Mouse (Mus musculus) kidney, adult 2 months (tissue): ENCODE measurements around the gene Creb5. TPM values are rescaled to one million over a fixed set of nuclear protein-coding genes. Genes with fewer than 3 reads are reported as not detected.
A peak's percentile ranks its signal among the peaks of the same experiment; 100 is the strongest.

Source experiments
- DNase-seq: peaks from one replicate; pipeline ENCODE4 v3.0.0; 2021
- H3K27ac ChIP-seq: fragments of 200-500 bp; 2 replicates; pipeline ENCODE4 v1.5.1; 2012; ENCODE audit warnings: low read depth, low read length, control low read depth, inconsistent platforms; ENCODE audit not compliant: insufficient read depth
- H3K27me3 ChIP-seq: fragments of 200-500 bp; replicated peaks from 2 replicates; pipeline ENCODE4 v1.6.1; 2012; ENCODE audit warnings: mild to moderate bottlenecking, moderate library complexity, low read length, inconsistent platforms; ENCODE audit not compliant: control insufficient read depth, insufficient read depth
- H3K36me3 ChIP-seq: fragments of 200-500 bp; 2 replicates; pipeline ENCODE4 v1.6.1; 2012; ENCODE audit warnings: mild to moderate bottlenecking, moderate library complexity, low read length, inconsistent platforms; ENCODE audit not compliant: control insufficient read depth, insufficient read depth
- H3K4me1 ChIP-seq: fragments of 200-500 bp; 2 replicates; pipeline ENCODE4 v1.6.1; 2011; ENCODE audit warnings: low read length; ENCODE audit not compliant: control insufficient read depth, insufficient read depth
- H3K4me3 ChIP-seq: fragments of 200-500 bp; 2 replicates; pipeline ENCODE4 v1.5.1; 2011; ENCODE audit warnings: mild to moderate bottlenecking, low read depth, low read length, control low read depth; ENCODE audit not compliant: insufficient read depth
- CTCF ChIP-seq: fragments of 200-500 bp; conservative IDR thresholded peaks from 2 replicates; pipeline ENCODE4 v1.5.1; 2011; ENCODE audit warnings: low read depth, mild to moderate bottlenecking, control low read depth, low read length, moderate library complexity, mixed read lengths; ENCODE audit not compliant: insufficient read depth, insufficient read length
- POLR2A ChIP-seq: fragments of 200-500 bp; IDR thresholded peaks from one replicate; pipeline ENCODE4 v1.6.1; 2011; ENCODE audit warnings: low read depth, low read length, control low read depth
- WGBS: fragments of 180-500 bp; shearing (Covaris S2); methylation state at CpG from one replicate; pipeline ENCODE4 v1.1.7; 2018; 5-methylcytosine and 5-hydroxymethylcytosine counted together
- polyA plus RNA-seq: library from polyadenylated mRNA; depleted of rRNA; stranded (reverse); fragments of >200 nt; gene quantifications from 2 replicates; pipeline ENCODE4 v1.2.3, GENCODE M21; 2012

Creb5 gene
- polyA plus RNA-seq, 1 experiment = 0.67 TPM

DNA sequence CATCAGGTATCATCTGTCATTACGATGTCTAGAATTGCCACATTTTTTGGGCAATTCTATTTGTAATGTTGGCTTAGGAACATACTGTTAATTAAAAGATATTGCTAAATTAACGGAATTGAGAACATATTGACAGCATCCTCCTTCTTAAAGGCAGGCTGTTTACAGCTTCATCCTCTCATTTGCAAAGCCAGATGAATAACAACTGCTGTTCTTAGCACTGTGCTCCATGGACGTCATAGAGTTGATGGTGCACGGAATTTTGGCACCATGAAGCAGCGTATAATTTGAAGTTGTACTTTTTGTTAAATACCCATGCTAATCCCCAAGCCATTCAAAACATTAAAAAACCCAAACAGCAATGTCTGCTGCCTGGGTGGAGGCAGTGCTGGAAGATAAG lies 10.8 kb downstream of the Creb5 start:
- H3K36me3 ChIP-seq = no peaks in the 10 kb centered on the region
- no peak overlapping the region for H3K4me3 ChIP-seq
- H3K27ac ChIP-seq = no peak overlapping the region
- no peaks in the 10 kb centered on the region; the same call in 1 of the 2 replicates for H3K27me3 ChIP-seq
- no peaks in the 10 kb centered on the region for H3K4me1 ChIP-seq
- no peak for DNase-seq
- 66% methylated on average over 5 of the region's 5 CpGs for WGBS
- TF ChIP-seq POLR2A (no peak), CTCF (no peak)

DNA sequence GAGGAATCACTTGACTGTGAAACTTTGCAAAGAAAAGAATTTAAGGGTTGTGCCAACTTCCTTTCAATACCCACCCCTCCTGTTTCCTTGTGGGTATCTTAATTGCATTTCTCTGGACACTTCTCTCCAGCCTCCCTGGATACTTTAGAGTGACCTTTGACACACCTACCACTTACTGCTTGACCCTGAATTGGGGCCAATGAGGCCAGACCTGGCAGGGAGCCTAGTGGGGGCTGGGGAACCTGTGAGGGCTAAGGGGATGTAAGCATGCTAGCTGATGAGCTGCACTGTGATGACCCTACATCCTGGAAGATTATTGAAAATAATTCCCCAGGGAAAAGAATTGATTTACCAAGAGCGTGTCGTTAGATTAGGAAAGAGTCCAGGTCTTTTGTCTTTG lies 17.1 kb downstream of the Creb5 start:
- no peaks in the 10 kb centered on the region for H3K36me3 ChIP-seq
- H3K4me3 ChIP-seq = no peak overlapping the region
- H3K27me3 ChIP-seq = peaks cover 1% of the 10 kb centered on the region; the same call in 1 of the 2 replicates
- DNase-seq = peak; percentile 10
- H3K27ac ChIP-seq = no peak overlapping the region
- H3K4me1 ChIP-seq = no peaks in the 10 kb centered on the region
- 78% methylated on average over 2 of the region's 2 CpGs for WGBS
- TF ChIP-seq POLR2A (no peak), CTCF (no peak)

DNA sequence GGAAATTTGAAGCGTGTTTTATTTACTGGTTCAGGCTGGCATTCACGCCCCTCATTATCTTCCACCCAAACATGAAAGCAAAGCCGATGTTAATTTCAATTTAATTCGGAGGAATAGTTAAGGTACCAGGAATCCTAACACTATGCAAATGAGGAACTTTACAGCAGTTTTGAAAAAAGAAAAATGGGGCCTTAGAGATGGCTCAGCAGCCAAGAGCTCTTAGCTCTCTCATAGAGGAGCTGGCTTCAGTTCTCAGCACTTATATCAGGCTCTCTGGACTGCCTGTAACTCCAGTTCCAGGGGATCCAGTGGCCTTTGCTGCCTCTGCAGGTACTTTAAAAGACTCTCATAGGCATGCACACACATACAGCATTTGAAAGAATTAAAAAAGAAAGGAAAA lies 19.1 kb downstream of the Creb5 start:
- no peaks in the 10 kb centered on the region for H3K36me3 ChIP-seq
- H3K4me1 ChIP-seq = no peaks in the 10 kb centered on the region
- H3K27me3 ChIP-seq = peaks cover 1% of the 10 kb centered on the region; the same call in 1 of the 2 replicates
- no peak overlapping the region for H3K4me3 ChIP-seq
- no peak for DNase-seq
- TF ChIP-seq POLR2A = no peak
- no peak for TF ChIP-seq CTCF
- H3K27ac ChIP-seq = no peak overlapping the region
- WGBS = 91% methylated on average over 4 of the region's 4 CpGs

DNA sequence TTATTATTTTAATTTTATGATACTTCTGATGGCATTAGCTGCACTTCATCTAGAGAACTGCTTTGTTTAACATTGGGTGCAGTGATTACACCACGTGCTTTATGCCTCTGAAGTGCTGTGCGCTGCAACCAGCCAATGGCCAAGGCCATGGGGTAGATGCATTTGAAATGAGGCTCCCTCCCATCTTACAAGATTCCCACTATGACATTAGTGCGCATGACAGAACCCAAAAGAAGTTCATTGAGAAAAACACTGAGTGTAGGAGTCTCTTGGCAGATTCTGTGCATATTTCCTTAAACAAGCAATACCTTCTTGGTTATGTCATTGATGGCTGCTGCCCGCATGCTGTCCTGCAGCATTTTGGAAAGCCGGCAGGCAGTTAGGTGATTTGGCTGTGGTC lies 19.6 kb downstream of the Creb5 start:
- H3K36me3 ChIP-seq = no peaks in the 10 kb centered on the region
- 89% methylated on average over 5 of the region's 5 CpGs for WGBS
- no peak overlapping the region for H3K27ac ChIP-seq
- TF ChIP-seq POLR2A (no peak), CTCF (no peak)
- H3K4me1 ChIP-seq = no peaks in the 10 kb centered on the region
- no peak for DNase-seq
- peaks cover 1% of the 10 kb centered on the region; the same call in 1 of the 2 replicates for H3K27me3 ChIP-seq
- H3K4me3 ChIP-seq = no peak overlapping the region

DNA sequence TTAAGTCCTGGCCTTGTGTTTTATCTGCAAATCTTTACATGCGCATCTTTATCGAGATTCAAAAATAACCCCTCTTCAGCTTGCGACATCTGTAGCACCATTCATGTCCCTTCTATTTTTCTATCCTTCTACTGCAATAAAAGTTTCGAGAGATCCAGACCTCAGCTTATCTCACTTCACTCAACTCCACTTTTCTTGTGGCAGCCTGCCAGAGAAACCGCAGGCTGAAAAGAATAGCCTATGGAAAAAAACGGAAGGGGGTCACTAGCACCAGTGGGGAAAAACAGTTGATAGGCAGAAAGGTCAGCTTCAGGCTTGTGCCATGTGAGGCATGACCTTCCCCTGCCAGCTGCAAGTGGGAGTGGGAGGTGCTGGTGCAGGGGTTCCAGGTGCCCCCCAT lies 21.6 kb downstream of the Creb5 start:
- WGBS = 48% methylated on average over 6 of the region's 6 CpGs
- H3K27ac ChIP-seq = no peak overlapping the region
- H3K36me3 ChIP-seq = no peaks in the 10 kb centered on the region
- H3K4me3 ChIP-seq = no peak overlapping the region
- H3K27me3 ChIP-seq = peaks cover 1% of the 10 kb centered on the region; the same call in 1 of the 2 replicates
- no peak for DNase-seq
- TF ChIP-seq CTCF (no peak), POLR2A (no peak)
- no peaks in the 10 kb centered on the region for H3K4me1 ChIP-seq

DNA sequence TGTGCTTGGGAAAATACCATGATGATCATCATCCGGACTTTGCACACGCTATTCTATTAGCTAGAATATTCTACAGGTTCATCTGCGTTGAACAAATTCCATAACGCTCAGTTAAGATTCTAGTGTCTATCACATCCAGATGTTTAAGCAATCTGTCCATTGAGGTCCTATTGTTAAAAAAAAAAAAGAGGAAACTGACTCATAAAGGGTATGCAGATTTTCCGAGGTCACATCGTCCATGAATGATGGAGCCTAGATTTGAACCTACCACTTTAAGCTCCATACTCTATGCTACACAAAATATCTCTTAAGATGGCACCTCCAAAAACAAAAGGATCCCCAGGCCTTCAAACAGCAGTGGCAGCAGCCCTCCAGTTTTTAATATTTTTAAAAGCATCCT lies 26.5 kb downstream of the Creb5 start:
- H3K36me3 ChIP-seq = no peaks in the 10 kb centered on the region
- no peaks in the 10 kb centered on the region for H3K27me3 ChIP-seq
- DNase-seq = no peak
- 90% methylated on average over 6 of the region's 6 CpGs for WGBS
- no peak overlapping the region for H3K27ac ChIP-seq
- TF ChIP-seq CTCF (no peak), POLR2A (no peak)
- H3K4me3 ChIP-seq = no peak overlapping the region
- H3K4me1 ChIP-seq = no peaks in the 10 kb centered on the region

DNA sequence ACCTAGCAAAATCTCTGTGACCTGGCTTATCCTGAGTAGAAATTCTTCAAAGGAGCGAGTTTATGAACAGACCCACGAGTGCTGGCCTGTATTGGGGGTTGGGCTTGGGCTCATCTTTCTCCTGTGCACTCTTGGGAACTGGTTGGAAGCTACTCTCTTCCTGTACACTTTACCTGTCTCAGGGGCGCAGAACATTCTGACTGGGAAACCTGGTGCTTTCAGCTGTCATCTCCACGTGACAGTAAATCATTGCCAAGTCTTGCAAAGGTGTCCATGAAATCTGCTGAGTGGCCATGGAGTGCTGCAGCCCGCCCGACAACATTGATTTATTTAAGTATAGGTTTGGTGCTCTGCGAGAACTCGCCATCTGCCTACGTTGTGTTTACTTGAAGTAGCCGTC lies 27.1 kb downstream of the Creb5 start:
- no peaks in the 10 kb centered on the region for H3K27me3 ChIP-seq
- H3K4me3 ChIP-seq = no peak overlapping the region
- H3K27ac ChIP-seq = no peak overlapping the region
- no peak for TF ChIP-seq CTCF
- TF ChIP-seq POLR2A = no peak
- H3K36me3 ChIP-seq = no peaks in the 10 kb centered on the region
- DNase-seq = no peak
- no peaks in the 10 kb centered on the region for H3K4me1 ChIP-seq
- WGBS = 74% methylated on average over 10 of the region's 10 CpGs
